Mouse (Mus musculus): Measurements from ENCODE around the gene Gm2035.
"Not testable (repeated sequence)": the region's sequence is repeated elsewhere in the genome, so short reads cannot be mapped to it uniquely, and the experiment has no call there.

The Gm2035 gene

DNA sequence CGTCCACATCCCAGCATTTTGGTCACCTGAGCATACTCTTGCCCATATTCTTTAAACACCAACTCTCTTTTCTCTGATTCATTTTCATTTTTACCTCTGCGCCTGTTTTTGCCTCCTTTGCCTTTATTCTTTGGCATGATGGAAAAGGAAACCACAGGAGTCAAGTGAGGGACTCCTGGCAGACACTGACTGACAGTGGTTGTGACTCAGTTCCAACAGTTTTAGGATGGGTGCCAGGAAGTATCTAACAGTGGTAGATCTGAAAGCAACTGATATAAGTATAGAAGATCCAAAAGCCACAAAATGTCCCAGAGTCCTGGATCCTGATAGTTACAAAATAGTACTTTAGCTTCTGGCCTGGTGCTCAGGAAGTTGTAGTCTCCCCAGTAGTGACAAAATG, at the start of gene Gm2035:
Gm2035 (minus strand) TSS at position 137 of the 400 bp plus-strand sequence.
- not testable (repeated sequence) for DNase-seq (ENCODE audit: low spot score)

GRCm38 (mm10) chr12:87953780-87954179, 34.1 kb upstream of the Gm2035 start, which contains the start of gene Gm2042:
Gene Gm2042 (plus strand): TSS chr12:87954080.
- DNase-seq (ENCODE audit: low spot score), result not testable (repeated sequence)

DNA sequence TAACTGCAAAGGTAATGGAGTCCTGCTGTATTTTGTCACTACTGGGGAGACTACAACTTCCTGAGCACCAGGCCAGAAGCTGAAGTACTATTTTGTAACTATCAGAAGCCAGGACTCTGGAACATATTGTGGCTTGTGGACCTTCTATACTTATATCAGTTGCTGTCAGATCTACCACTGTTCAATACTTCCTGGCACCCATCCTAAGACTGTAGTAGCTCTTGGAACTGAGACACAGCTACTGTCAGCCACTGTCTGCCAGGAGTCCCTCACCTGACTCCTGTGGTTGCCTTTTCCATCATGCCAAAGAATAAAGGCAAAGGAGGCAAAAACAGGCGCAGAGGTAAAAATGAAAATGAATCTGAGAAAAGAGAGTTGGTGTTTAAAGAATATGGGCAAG, 24.6 kb downstream of the Gm2035 start, which contains the start of gene Gm2022:
Gm2022 (plus strand) TSS at position 301 of the 400 bp plus-strand sequence.
- not testable (repeated sequence) for DNase-seq (ENCODE audit: low spot score)

GRCm38 (mm10) chr12:87873772-87874171, 45.9 kb downstream of the Gm2035 start, which contains the start of gene Gm2016:
Gene Gm2016 (plus strand): TSS chr12:87874072.
- not testable (repeated sequence) for DNase-seq (ENCODE audit: low spot score)

Measured in MN1 (cell line).